Mouse (Mus musculus) liver, postnatal 0 days (tissue): ENCODE data around the gene Olfr231. TPM values are rescaled to one million over a fixed set of nuclear protein-coding genes. Genes with fewer than 3 reads are reported as not detected.
A peak's percentile ranks its signal among the peaks of the same experiment; 100 is the strongest.

Experiments used
- ATAC-seq: fragments of 200-750 bp; cut with Nextera tagmentation; 2 replicates; pipeline ENCODE4 v1.8.0; 2017; ENCODE audit warnings: mild to moderate bottlenecking, moderate library complexity
- DNase-seq: peaks from one replicate; pipeline ENCODE4 v3.0.0-alpha.2; 2016
- H3K27ac ChIP-seq: fragments of 300-500 bp; sonication (generic); 2 replicates; pipeline ENCODE4 v1.5.1; 2014; ENCODE audit warnings: antibody characterized with exemption, moderate library complexity, mild to moderate bottlenecking, low read depth
- H3K27me3 ChIP-seq: fragments of 300-500 bp; sonication (generic); 2 replicates; pipeline ENCODE4 v1.6.1; 2014; ENCODE audit warnings: low read length, control low read depth, mixed read lengths; ENCODE audit not compliant: insufficient read depth
- H3K36me3 ChIP-seq: fragments of 300-500 bp; sonication (generic); replicated peaks from 2 replicates; pipeline ENCODE4 v1.6.1; 2014; ENCODE audit warnings: mild to moderate bottlenecking, control low read depth, low read length, moderate library complexity, mixed read lengths; ENCODE audit not compliant: insufficient read depth
- H3K4me1 ChIP-seq: fragments of 300-500 bp; sonication (generic); 2 replicates; pipeline ENCODE4 v1.6.1; 2014; ENCODE audit warnings: antibody characterized with exemption, mild to moderate bottlenecking, control low read depth; ENCODE audit not compliant: insufficient read depth
- H3K4me2 ChIP-seq: fragments of 300-500 bp; sonication (generic); 2 replicates; pipeline ENCODE4 v1.6.1; 2014; ENCODE audit warnings: low read depth, mild to moderate bottlenecking, low read length, moderate library complexity, mixed read lengths
- H3K4me3 ChIP-seq: fragments of 300-500 bp; sonication (generic); 2 replicates; pipeline ENCODE4 v1.5.1; 2014; ENCODE audit warnings: low read depth, low read length
- H3K9ac ChIP-seq: fragments of 300-500 bp; sonication (generic); replicated peaks from 2 replicates; pipeline ENCODE4 v1.6.1; 2014; ENCODE audit warnings: mild to moderate bottlenecking, moderate library complexity
- H3K9me3 ChIP-seq: fragments of 300-500 bp; sonication (generic); 2 replicates; pipeline ENCODE4 v1.6.1; 2016; ENCODE audit warnings: mild to moderate bottlenecking, control low read depth, low read length, mixed read lengths
- CTCF ChIP-seq: sonication (generic); IDR thresholded peaks from 2 replicates; pipeline ENCODE4 v1.5.1; 2016; ENCODE audit warnings: antibody characterized with exemption, low read depth
- EP300 ChIP-seq: IDR thresholded peaks from 2 replicates; pipeline ENCODE4 v1.6.1; 2016; ENCODE audit warnings: antibody characterized with exemption, low read depth, mild to moderate bottlenecking
- WGBS: fragments of 180-500 bp; shearing (Covaris S2); extraction: QIAGEN DNeasy Blood & Tissue Kit; methylation state at CpG from one replicate; pipeline ENCODE4 v1.1.7; 2014; ENCODE audit not compliant: insufficient replicate concordance; 5-methylcytosine and 5-hydroxymethylcytosine counted together
- polyA plus RNA-seq: library from polyadenylated mRNA; unstranded; fragments of >200 nt; fragmentation: Nextera tagmentation; extraction: Ambion mirVana; gene quantifications from 2 replicates; pipeline ENCODE4 v1.2.1, GENCODE M21; 2015

Olfr231 gene
- polyA plus RNA-seq, 1 experiment from 2014 or later: not detected

- no peaks in the 10 kb centered on the region for H3K9me3 ChIP-seq
- no peak overlapping the region for H3K9ac ChIP-seq
Measured at GRCm38 (mm10) chr1:174146696-174147095, 25.7 kb upstream of the Olfr231 start.

DNA sequence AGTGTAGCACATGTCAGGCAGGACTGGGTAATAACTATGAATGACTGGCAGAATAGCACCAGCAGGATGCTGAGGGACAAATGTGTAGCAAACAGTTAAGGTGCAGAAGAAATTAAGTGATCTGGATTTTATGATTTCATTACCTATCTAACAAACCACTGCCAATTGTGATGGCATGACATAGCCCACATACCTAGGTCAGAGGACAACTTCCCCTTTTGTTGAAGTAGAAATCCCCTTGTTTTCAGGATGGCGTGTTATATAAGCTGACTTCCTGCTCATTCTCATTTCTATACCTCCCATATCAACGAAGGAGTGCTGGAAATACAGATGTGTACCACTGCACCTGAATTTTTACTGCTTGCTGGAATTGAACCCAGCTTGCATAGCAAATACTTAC lies 20.4 kb upstream of the Olfr231 start:
- ATAC-seq (no peak), DNase-seq (no peak)
- no peaks in the 10 kb centered on the region for H3K9me3 ChIP-seq
- H3K9ac ChIP-seq: no peak overlapping the region
- H3K4me1 ChIP-seq: no peaks in the 10 kb centered on the region
- 19% methylated on average over 2 of the region's 2 CpGs for WGBS
- TF ChIP-seq EP300: no peak
- no peak for TF ChIP-seq CTCF
- H3K4me2 ChIP-seq: no peak overlapping the region
- no peak overlapping the region for H3K27ac ChIP-seq
- H3K4me3 ChIP-seq: no peak overlapping the region
- H3K36me3 ChIP-seq: no peaks in the 10 kb centered on the region
- no peaks in the 10 kb centered on the region for H3K27me3 ChIP-seq

More at GRCm38 (mm10) chr1:174146696-174147095, 25.7 kb upstream of the Olfr231 start:
- Histone ChIP-seq H3K36me3 (no peaks in the 10 kb centered on the region), H3K4me1 (no peaks in the 10 kb centered on the region), H3K27ac (no peak overlapping the region), H3K4me2 (no peak overlapping the region), H3K27me3 (no peaks in the 10 kb centered on the region), H3K4me3 (no peak overlapping the region)
- TF ChIP-seq EP300 (no peak), CTCF (no peak)
- ATAC-seq: no peak
- WGBS: 93% methylated on average over 1 of the region's 1 CpGs
- no peak for DNase-seq

DNA sequence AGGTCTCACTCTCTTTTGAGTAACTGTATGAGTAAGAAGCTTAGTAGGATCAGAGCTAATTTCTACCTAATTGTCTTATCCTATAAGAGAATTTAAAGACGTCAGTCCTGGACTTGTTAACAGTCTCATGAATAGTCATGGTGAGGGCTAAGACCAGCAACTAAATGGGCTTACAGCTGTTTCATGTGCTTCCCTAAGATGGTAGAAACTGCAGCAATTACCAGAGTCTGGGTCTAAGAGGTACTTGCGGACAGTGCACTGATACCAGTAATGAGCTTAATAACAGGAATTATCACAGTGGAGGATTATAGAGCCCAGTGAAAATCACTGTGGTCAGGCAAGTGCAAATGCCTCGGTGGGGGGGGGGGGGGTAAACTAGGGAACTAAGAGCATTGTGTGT lies 11.0 kb upstream of the Olfr231 start:
- no peaks in the 10 kb centered on the region for H3K4me1 ChIP-seq
- DNase-seq (no peak), ATAC-seq (no peak)
- H3K4me2 ChIP-seq: no peak overlapping the region
- H3K9me3 ChIP-seq: no peaks in the 10 kb centered on the region
- H3K9ac ChIP-seq: no peak overlapping the region
- H3K36me3 ChIP-seq: no peaks in the 10 kb centered on the region
- H3K27ac ChIP-seq: no peak overlapping the region
- no peaks in the 10 kb centered on the region for H3K27me3 ChIP-seq
- H3K4me3 ChIP-seq: no peak overlapping the region
- WGBS: 67% methylated on average over 3 of the region's 3 CpGs
- TF ChIP-seq CTCF: no peak
- TF ChIP-seq EP300: no peak

DNA sequence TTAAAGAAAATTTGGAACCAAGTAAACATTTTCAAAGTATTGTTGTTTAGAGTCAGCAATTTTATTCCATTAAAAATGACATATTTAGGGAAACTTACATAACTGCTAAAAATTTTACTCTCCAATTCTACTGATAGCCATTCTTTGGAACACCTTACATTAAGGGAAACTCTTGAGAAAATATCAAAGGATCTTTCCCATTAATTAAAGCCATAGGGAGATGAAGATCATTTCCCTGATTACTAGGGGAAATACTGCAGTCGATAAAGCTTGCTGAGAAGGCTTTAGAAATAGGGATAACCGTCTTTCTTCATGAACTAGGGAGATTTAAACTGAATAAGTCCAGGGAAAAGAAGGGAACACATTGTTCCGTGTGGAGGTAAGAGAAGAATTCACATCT lies 10.3 kb upstream of the Olfr231 start, which contains the start of gene Olfr424:
Olfr424 (plus strand) TSS at position 301 of the 400 bp plus-strand sequence.
- no peaks in the 10 kb centered on the region for H3K9me3 ChIP-seq
- TF ChIP-seq CTCF (no peak), EP300 (no peak)
- no peak within 1 kb of the TSS for H3K4me3 ChIP-seq
- no peak within 1 kb of the TSS for H3K9ac ChIP-seq
- ATAC-seq (no peak), DNase-seq (no peak)
- H3K36me3 ChIP-seq: no peaks in the 10 kb centered on the region
- no peaks in the 10 kb centered on the region for H3K4me1 ChIP-seq
- no peak within 1 kb of the TSS for H3K27ac ChIP-seq
- H3K27me3 ChIP-seq: no peaks in the 10 kb centered on the region
- WGBS: 70% methylated on average over 3 of the region's 3 CpGs
- no peak within 1 kb of the TSS for H3K4me2 ChIP-seq

GRCm38 (mm10) chr1:174103735-174104134 lies 17.2 kb downstream of the Olfr231 start:
- DNase-seq: no peak
- Histone ChIP-seq H3K27ac (no peak overlapping the region), H3K4me1 (no peaks in the 10 kb centered on the region), H3K4me3 (no peak overlapping the region), H3K4me2 (no peak overlapping the region), H3K9me3 (no peaks in the 10 kb centered on the region), H3K27me3 (no peaks in the 10 kb centered on the region), H3K36me3 (no peaks in the 10 kb centered on the region), H3K9ac (no peak overlapping the region)
- ATAC-seq: no peak
- 58% methylated on average over 2 of the region's 2 CpGs for WGBS
- TF ChIP-seq CTCF (peak; percentile 42), EP300 (no peak)

GRCm38 (mm10) chr1:174096591-174096990 lies 24.4 kb downstream of the Olfr231 start, which contains the start of gene Olfr427:
TSS of gene Olfr427 (plus strand) at chr1:174096891.
- Histone ChIP-seq H3K4me1 (no peaks in the 10 kb centered on the region), H3K4me2 (no peak within 1 kb of the TSS), H3K4me3 (no peak within 1 kb of the TSS), H3K36me3 (no peaks in the 10 kb centered on the region), H3K27ac (no peak within 1 kb of the TSS), H3K9me3 (no peaks in the 10 kb centered on the region), H3K27me3 (no peaks in the 10 kb centered on the region), H3K9ac (no peak within 1 kb of the TSS)
- DNase-seq (no peak), ATAC-seq (no peak)
- 84% methylated on average over 1 of the region's 1 CpGs for WGBS
- TF ChIP-seq CTCF: no peak
- TF ChIP-seq EP300: no peak

DNA sequence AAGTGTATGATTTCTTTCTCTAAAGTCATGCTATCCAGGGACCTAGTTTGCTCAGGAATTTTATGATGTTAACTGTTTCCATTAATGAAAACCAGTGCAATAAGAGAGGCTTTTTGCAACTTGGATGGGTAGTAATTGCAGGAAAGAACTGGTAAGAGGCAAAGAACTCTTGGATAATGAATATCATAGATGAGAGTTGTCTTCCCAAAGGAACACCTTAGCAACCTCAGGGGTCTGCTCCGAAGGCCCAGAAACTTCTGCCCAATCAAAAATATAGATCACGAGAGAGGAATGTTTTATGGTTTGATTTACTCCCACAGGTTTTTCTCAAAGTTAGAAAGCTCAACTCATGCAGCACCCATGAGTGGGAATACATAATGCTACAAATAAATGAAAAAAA lies 36.9 kb downstream of the Olfr231 start, which contains the start of gene Olfr429:
Olfr429 (plus strand) TSS at position 301 of the 400 bp plus-strand sequence.
- no peak for TF ChIP-seq EP300
- no peak for TF ChIP-seq CTCF
- H3K27ac ChIP-seq: no peak within 1 kb of the TSS
- no peaks in the 10 kb centered on the region for H3K9me3 ChIP-seq
- no peaks in the 10 kb centered on the region for H3K4me1 ChIP-seq
- H3K9ac ChIP-seq: no peak within 1 kb of the TSS
- DNase-seq (no peak), ATAC-seq (no peak)
- 75% methylated on average over 2 of the region's 2 CpGs for WGBS
- H3K36me3 ChIP-seq: no peaks in the 10 kb centered on the region
- H3K4me3 ChIP-seq: no peak within 1 kb of the TSS
- H3K4me2 ChIP-seq: no peak within 1 kb of the TSS
- no peaks in the 10 kb centered on the region for H3K27me3 ChIP-seq
